Mouse (Mus musculus): ENCODE measurements around the gene Wwc1. TPM values are rescaled to one million over a fixed set of nuclear protein-coding genes. Genes with fewer than 3 reads are reported as not detected.

The Wwc1 gene
- polyA plus RNA-seq, 1 experiment from 2014 or later, result 8.8 TPM

- no peaks in the 10 kb centered on the region for H3K36me3 ChIP-seq (ENCODE audit: poor library complexity, severe bottlenecking)
- no peak overlapping the region for H3K4me3 ChIP-seq
- ATAC-seq, result no peak
- H3K27me3 ChIP-seq, result peaks cover 2% of the 10 kb centered on the region; the same call in 1 of the 2 replicates
- H3K9me3 ChIP-seq (replicated peaks), result no peaks in the 10 kb centered on the region
- H3K9ac ChIP-seq, result no peak overlapping the region
- peaks cover 9% of the 10 kb centered on the region for H3K4me1 ChIP-seq
- no peak overlapping the region for H3K27ac ChIP-seq
- H3K4me2 ChIP-seq, result no peak overlapping the region
- WGBS, result 62% methylated on average over 4 of the region's 4 CpGs
These were observed 9.6 kb upstream of the Wwc1 start for GRCm38 (mm10) chr11:35989967-35990366.

DNA sequence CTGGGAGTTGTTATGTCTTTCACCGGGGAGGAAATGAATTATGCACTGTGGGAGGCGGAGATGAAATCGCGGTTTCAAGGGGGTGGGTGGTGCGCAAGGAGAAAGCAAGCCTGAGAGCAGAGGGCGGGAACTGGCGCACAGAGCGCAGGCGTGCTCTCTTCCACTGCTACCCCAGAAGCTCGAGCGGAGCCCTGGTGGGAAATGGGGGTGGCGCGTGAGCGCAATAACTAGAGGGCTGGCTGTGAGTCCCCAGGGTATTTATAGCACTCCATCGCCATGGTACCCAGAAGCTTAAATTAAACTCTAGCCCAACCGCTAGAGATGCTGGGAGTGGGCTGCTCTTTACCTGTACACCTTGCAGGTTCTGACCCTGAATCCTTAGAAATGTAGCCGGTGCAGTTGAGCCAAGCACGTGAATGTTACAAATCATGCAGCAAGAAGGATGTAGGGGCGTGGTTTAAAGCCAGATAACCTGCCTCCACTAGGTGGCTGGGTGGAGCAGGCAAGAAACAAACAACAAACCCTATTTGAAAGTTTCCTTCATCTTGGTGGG, 5.6 kb upstream of the Wwc1 start:
- Histone ChIP-seq H3K4me2 (peak overlapping the region; percentile 57), H3K27me3 (peaks cover 8% of the 10 kb centered on the region; the same call in 1 of the 2 replicates), H3K27ac (0 out of 2 replicates have a peak overlapping the region, but pooled peaks have one; percentile 20), H3K36me3 (ENCODE audit: poor library complexity, severe bottlenecking) (no peaks in the 10 kb centered on the region), H3K4me1 (peaks cover 9% of the 10 kb centered on the region), H3K4me3 (peak overlapping the region; percentile 25), H3K9me3 (replicated peaks) (no peaks in the 10 kb centered on the region), H3K9ac (peak overlapping the region; percentile 53; the same call in 1 of the 2 replicates)
- ATAC-seq, result peak; percentile 88
- WGBS, result under 1% methylated on average over 19 of the region's 19 CpGs

- Histone ChIP-seq H3K36me3 (ENCODE audit: poor library complexity, severe bottlenecking) (no peaks in the 10 kb centered on the region), H3K9me3 (replicated peaks) (no peaks in the 10 kb centered on the region), H3K4me3 (no peak overlapping the region), H3K4me2 (no peak overlapping the region), H3K9ac (no peak overlapping the region), H3K27ac (no peak overlapping the region), H3K27me3 (peaks cover 11% of the 10 kb centered on the region; the same call in 1 of the 2 replicates), H3K4me1 (peaks cover 34% of the 10 kb centered on the region)
- WGBS, result 85% methylated on average over 3 of the region's 3 CpGs
- ATAC-seq, result no peak
These were observed 2.4 kb upstream of the Wwc1 start for GRCm38 (mm10) chr11:35982734-35983133.

DNA sequence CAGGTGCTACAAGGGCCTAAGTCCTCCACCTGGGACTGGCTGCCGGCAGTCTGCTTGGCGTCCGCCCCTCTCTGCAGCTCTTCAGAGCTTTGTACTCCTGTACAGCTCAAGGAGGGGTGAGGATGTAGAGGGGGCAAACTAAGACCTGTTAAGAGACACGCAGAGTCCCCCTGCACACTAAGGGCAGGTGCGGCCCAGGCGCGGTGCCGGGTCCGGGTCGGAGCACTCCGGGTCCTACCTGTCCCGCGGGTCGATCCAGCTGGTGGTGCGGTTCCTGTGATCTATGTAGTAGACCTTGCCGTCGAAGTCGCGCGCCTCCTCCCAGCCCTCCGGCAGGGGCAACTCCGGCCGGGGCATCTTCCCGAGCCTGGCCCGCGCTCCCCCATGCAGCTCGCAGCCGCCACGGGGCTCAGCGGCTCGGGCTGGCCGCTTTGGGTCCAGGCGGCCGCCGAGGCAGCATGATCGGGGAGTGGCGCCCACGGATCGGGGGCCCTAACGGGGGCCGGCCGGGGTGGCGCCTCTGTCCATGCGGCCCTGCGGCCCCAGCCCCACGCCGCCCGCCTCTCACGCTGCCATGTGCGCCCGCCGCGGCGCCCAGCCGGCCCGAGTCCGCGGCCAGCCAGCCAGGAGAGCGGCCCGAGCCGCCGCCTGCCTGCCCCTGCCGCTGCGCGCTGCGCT, 455 bp downstream of the Wwc1 start:
- ATAC-seq, result peak; percentile 61
- H3K4me2 ChIP-seq, result peak overlapping the region; percentile 82
- under 1% methylated on average over 53 of the region's 66 CpGs for WGBS
- peak overlapping the region; percentile 68 for H3K27ac ChIP-seq
- no peaks in the 10 kb centered on the region for H3K9me3 ChIP-seq (replicated peaks)
- H3K4me1 ChIP-seq, result peaks cover 49% of the 10 kb centered on the region
- H3K27me3 ChIP-seq, result peaks cover 11% of the 10 kb centered on the region; the same call in 1 of the 2 replicates
- peak overlapping the region; percentile 89 for H3K9ac ChIP-seq
- no peaks in the 10 kb centered on the region for H3K36me3 ChIP-seq (ENCODE audit: poor library complexity, severe bottlenecking)
- H3K4me3 ChIP-seq, result peak overlapping the region; percentile 81

DNA sequence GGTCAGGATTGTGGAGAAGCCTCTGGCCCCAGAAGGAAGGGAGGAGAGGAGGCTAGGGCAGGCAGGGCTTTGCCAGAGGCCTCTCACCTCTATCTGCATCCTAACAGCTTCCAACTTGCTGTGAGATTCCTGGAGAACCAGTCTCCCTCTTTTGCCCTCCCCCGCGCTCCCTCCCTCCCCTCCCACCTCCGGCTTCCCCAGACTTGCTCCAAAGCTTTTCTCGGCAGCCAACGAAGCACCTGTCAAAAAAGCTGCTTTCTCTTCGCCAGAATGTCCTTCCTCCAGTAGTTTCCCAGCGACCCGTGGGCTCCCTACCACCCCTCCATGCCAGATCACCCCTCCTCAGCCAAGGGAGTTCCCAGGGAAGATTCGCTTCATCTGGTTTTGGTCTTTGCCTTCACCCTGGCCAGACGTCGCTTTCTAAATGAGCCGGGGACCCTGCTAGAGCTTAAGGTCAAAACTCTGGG, 1.0 kb downstream of the Wwc1 start:
- H3K4me2 ChIP-seq, result peak overlapping the region; percentile 82
- peaks cover 51% of the 10 kb centered on the region for H3K4me1 ChIP-seq
- no peak overlapping the region; the same call in 1 of the 2 replicates for H3K27ac ChIP-seq
- H3K4me3 ChIP-seq, result peak overlapping the region; percentile 81
- 0 out of 2 replicates have a peak, but pooled peaks cover 11% of the 10 kb centered on the region for H3K27me3 ChIP-seq
- no peaks in the 10 kb centered on the region for H3K9me3 ChIP-seq (replicated peaks)
- under 1% methylated on average over 12 of the region's 12 CpGs for whole genome bisulfite sequencing
- no peaks in the 10 kb centered on the region for H3K36me3 ChIP-seq (ENCODE audit: poor library complexity, severe bottlenecking)
- 0 out of 2 replicates have a peak, but pooled peaks have one; percentile 5 for ATAC-seq
- H3K9ac ChIP-seq, result peak overlapping the region; percentile 89

- no peak overlapping the region for H3K27ac ChIP-seq
- H3K4me3 ChIP-seq, result peak overlapping the region; percentile 81; the same call in 1 of the 2 replicates
- no peak overlapping the region for H3K9ac ChIP-seq
- H3K9me3 ChIP-seq (replicated peaks), result no peaks in the 10 kb centered on the region
- H3K4me1 ChIP-seq, result peaks cover 65% of the 10 kb centered on the region
- 83% methylated on average over 3 of the region's 3 CpGs for WGBS
- H3K36me3 ChIP-seq (ENCODE audit: poor library complexity, severe bottlenecking), result no peaks in the 10 kb centered on the region
- H3K4me2 ChIP-seq, result peak overlapping the region; percentile 82
- no peak for ATAC-seq
- 0 out of 2 replicates have a peak, but pooled peaks cover 11% of the 10 kb centered on the region for H3K27me3 ChIP-seq
These were observed 2.5 kb downstream of the Wwc1 start for GRCm38 (mm10) chr11:35977796-35978195.

- Histone ChIP-seq H3K4me1 (peaks cover 72% of the 10 kb centered on the region), H3K4me2 (peak overlapping the region; percentile 82), H3K36me3 (ENCODE audit: poor library complexity, severe bottlenecking) (no peaks in the 10 kb centered on the region), H3K4me3 (peak overlapping the region; percentile 15; the same call in 1 of the 2 replicates), H3K9me3 (replicated peaks) (no peaks in the 10 kb centered on the region), H3K9ac (peak overlapping the region; percentile 50), H3K27me3 (0 out of 2 replicates have a peak, but pooled peaks cover 11% of the 10 kb centered on the region), H3K27ac (no peak overlapping the region; the same call in 1 of the 2 replicates)
- ATAC-seq, result no peak
- WGBS, result 38% methylated on average over 6 of the region's 6 CpGs
These were observed 3.2 kb downstream of the Wwc1 start for GRCm38 (mm10) chr11:35977096-35977495.

GRCm38 (mm10) chr11:35976482-35976881, 3.8 kb downstream of the Wwc1 start:
- Histone ChIP-seq H3K9me3 (replicated peaks) (no peaks in the 10 kb centered on the region), H3K4me2 (peak overlapping the region; percentile 82), H3K4me1 (peaks cover 75% of the 10 kb centered on the region), H3K27me3 (0 out of 2 replicates have a peak, but pooled peaks cover 5% of the 10 kb centered on the region), H3K4me3 (no peak overlapping the region), H3K27ac (no peak overlapping the region), H3K36me3 (ENCODE audit: poor library complexity, severe bottlenecking) (no peaks in the 10 kb centered on the region), H3K9ac (no peak overlapping the region)
- 11% methylated on average over 6 of the region's 6 CpGs for WGBS
- ATAC-seq, result no peak

GRCm38 (mm10) chr11:35974632-35975450, 5.5 kb downstream of the Wwc1 start:
- ATAC-seq, result no peak
- H3K4me1 ChIP-seq, result peaks cover 71% of the 10 kb centered on the region
- 0 out of 2 replicates have a peak, but pooled peaks cover 3% of the 10 kb centered on the region for H3K27me3 ChIP-seq
- H3K4me2 ChIP-seq, result no peak overlapping the region
- no peak overlapping the region for H3K9ac ChIP-seq
- H3K27ac ChIP-seq, result no peak overlapping the region
- no peaks in the 10 kb centered on the region for H3K36me3 ChIP-seq (ENCODE audit: poor library complexity, severe bottlenecking)
- H3K9me3 ChIP-seq (replicated peaks), result no peaks in the 10 kb centered on the region
- no peak overlapping the region for H3K4me3 ChIP-seq
- 85% methylated on average over 6 of the region's 6 CpGs for WGBS

GRCm38 (mm10) chr11:35973135-35973534, 7.2 kb downstream of the Wwc1 start:
- H3K27ac ChIP-seq, result no peak overlapping the region
- H3K9me3 ChIP-seq (replicated peaks), result no peaks in the 10 kb centered on the region
- WGBS, result 28% methylated on average over 7 of the region's 7 CpGs
- no peak for ATAC-seq
- H3K4me1 ChIP-seq, result peaks cover 54% of the 10 kb centered on the region
- H3K4me3 ChIP-seq, result no peak overlapping the region
- peaks cover under 1% of the 10 kb centered on the region; the same call in 1 of the 2 replicates for H3K36me3 ChIP-seq (ENCODE audit: poor library complexity, severe bottlenecking)
- H3K9ac ChIP-seq, result no peak overlapping the region
- H3K4me2 ChIP-seq, result no peak overlapping the region
- H3K27me3 ChIP-seq, result no peaks in the 10 kb centered on the region

DNA sequence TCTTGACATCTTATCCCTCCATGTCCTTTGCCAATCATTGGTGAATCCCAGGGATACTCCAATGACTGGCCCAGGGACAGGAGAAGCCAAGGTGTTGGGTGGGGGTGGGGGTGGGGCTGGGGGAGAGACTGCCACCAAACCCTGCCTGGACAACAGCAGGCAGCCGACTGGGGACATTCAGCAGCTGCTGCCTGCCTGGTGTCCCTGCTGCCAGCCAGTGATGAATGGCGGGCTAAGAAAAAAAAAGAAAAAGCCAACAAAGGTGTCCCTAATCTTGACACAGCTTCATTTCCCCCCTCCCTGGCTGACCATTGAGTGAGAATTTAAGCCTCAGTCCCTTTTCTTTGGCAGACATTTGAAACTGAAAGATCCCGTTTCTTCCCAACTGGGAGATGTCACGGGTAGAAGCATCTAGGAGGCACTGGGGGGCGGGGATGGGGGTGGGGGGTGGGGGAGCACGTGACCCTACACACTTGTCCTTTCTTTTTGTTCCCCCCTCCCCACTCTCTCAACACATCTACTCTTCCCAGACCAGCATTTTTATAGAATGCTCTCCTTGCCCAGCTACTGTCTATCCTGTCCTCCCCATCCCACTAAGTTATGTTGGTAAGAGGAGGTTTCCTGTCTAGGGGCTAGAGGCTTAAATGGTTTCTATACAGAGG, 7.9 kb downstream of the Wwc1 start:
- Histone ChIP-seq H3K27me3 (no peaks in the 10 kb centered on the region), H3K9ac (no peak overlapping the region), H3K36me3 (ENCODE audit: poor library complexity, severe bottlenecking) (peaks cover 3% of the 10 kb centered on the region; the same call in 1 of the 2 replicates), H3K27ac (no peak overlapping the region), H3K9me3 (replicated peaks) (no peaks in the 10 kb centered on the region), H3K4me1 (peaks cover 46% of the 10 kb centered on the region), H3K4me2 (peak overlapping the region; percentile 11), H3K4me3 (no peak overlapping the region)
- peak; percentile 23; the same call in 1 of the 2 replicates for ATAC-seq
- WGBS, result 5% methylated on average over 6 of the region's 6 CpGs
